Mouse (Mus musculus): ENCODE data around the gene Rab40c.

DNA sequence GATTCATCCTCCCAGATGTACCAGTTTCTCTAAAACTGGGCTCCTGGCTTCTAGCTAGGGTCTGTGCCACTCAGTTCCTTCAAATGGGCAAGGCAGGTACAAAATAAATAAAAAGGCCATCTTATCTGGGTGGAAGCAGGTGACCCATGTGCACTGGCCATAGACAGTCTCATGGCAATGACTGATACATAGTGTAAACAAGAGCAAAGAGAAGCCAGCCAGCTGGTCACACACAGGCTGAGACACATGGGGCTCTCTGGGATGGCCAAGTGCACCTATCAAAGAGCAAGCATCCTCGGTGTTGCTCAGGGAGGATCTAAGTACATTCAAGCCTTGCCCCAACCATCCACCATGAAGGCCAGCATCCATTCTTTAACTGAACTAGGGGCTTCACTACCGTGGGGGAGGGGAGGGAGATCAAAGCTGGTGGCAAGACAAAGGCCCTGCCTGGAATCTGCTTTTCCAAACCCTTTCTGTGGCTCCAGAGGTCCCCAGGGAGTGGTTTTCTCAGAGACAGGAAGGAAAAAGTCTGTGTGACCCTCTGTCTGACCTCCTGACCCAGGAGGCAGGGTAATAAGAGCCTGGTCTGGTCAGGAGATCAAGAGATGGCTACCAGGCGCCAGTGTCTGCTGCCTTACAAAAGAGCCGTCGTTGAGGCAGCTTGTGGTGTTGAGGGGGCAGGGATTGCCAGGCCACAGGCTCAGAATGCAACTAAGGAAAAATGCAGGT, 38.5 kb downstream of the Rab40c start:
- TF ChIP-seq CTCF (IDR thresholded peaks at IDR 0.05) = no peak
- TF ChIP-seq EP300 (IDR thresholded peaks at IDR 0.05) = no peak

Measured in lung, postnatal 0 days (tissue).